Mouse (Mus musculus): ENCODE measurements around the gene Pak7. TPM values are rescaled to one million over a fixed set of nuclear protein-coding genes. Genes with fewer than 3 reads are reported as not detected.
A peak's percentile ranks its signal among the peaks of the same experiment; 100 is the strongest.
"Not testable (repeated sequence)": the region's sequence is repeated elsewhere in the genome, so short reads cannot be mapped to it uniquely, and the experiment has no call there.

The Pak7 gene
- under 1 TPM; 0.30 to 0.42 TPM for total RNA-seq (2021)
- long read RNA-seq, experiment 1: 0 reads
- long read RNA-seq, experiment 2: 0 reads

DNA sequence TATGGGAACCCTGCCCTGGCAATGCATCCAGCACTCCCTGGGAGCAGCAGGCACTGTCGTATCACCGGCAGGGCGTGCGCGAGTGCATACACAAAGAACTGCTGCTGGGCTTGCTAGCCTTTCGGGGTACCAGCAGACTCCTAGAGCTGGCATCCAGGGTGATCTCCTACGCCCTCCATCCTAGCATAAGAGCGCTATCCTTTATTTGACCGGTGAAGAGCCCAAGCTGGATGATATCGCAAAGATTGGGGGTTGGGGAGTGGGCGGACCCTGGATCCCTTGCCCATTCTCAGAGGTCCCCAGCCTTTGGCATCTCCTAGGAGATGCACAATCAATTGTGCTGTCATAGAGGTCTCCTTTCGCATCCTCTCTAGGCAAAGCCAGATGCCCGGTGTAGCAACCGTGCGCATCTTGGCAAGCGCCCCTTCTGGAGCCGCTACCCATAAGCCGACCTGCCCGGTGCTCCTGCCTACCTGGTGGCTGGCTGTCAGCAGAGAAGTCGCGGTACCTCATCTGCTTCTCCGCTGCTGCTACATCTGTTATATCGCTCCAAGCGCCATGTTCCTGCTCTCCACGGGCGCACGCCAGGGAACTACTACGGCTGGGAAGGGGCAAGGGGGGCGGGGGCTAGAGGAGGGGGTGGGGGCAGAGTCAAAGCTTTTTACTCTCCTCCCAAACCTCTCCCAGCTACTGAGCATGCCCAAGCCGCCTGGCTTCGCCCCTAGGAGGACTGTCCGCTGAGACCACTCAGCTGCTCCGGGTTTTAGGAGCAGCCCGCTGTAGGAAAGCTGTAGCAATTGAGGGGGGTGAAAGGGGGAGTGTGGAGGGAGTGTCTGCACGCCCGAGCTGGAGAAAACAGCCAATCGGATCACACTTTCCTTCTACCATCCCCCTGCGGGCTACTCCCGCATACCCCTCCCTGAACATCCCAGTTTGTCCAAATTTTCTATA lies at the start of gene Pak7:
Gene Pak7 (minus strand): TSS at position 787 of the 951 bp plus-strand sequence.
- DNase-seq: peak; percentile 23

- no peak for DNase-seq
Measured at GRCm38 (mm10) chr2:136425561-136425960, 37.8 kb upstream of the Pak7 start.

DNA sequence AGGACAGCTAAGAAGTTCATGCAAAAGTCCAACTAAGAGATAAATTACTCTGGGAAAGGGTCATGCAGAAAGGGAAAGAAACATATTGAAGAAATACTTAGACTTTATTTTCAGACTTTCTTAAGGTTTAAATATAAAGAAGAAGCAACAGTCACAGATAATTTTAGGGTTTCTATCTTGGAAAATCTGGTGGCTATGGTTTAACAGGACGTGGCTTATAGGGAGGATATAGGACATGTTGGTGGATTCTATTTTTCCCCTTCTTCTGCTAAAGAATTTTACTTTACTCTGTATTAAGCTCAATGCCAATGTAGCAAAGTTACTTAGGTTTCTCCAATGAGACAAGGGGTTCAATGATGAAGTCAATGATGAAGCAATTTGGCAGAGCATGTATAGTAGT lies 31.8 kb upstream of the Pak7 start:
- no peak for DNase-seq

DNA sequence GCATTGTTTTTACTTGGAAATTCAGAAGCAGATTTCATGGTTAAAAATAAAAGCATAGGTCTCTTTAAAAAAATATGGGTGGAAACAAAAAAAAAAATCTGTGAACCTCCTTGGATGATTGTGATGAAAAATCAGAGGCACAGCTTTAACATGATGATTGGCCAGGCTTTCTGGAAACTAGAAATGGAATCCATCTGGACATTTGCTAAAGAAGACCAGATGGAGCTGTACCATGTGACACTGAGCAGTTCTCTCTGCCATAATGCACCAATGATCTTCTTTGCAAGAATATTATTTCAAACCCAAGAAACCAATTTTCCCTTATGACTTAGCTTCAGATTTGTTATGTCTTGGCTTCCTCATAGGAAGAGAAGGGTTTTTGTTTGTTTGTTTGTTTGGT lies 28.6 kb upstream of the Pak7 start:
- no peak for DNase-seq

- no peak for DNase-seq
Measured at GRCm38 (mm10) chr2:136402587-136402986, 14.8 kb upstream of the Pak7 start.

- no peak for DNase-seq
Measured at GRCm38 (mm10) chr2:136375318-136375717, 12.4 kb downstream of the Pak7 start.

GRCm38 (mm10) chr2:136372361-136372760 lies 15.4 kb downstream of the Pak7 start:
- DNase-seq: no peak

DNA sequence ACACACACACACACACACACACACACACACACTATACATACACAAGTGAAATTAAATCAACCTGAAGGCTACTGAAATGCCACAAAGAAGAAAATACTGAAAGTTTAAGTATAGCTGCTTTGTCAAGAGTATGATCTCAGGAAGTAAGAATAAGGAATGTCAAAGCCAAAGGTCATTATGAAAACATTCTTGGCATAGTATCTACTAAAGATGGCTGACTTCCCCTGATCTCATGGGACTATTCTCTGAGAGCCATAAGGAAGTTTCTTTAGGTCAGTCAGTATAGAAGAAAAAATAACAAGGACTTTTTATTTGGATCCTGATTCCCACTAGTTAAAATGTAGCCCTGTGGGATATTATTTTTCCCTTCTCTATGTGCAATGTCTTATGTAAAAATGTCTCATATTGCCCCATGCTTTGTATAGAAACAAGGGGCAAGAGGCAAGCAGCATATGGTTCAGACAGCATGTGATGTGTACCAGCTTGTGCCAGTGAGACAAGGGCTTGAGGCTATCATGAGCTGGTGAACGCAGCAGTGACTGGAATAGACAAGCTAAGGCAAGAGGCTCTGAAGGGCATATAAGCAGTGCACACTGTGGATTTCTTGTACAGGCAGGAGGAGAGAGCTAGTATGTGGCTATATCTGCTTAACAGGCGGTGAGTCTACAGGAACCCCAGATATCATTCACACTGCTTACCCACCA lies 36.2 kb downstream of the Pak7 start:
- no peak for DNase-seq

- DNase-seq: no peak
Measured at GRCm38 (mm10) chr2:136350459-136350858, 37.3 kb downstream of the Pak7 start.

- DNase-seq: peak; percentile 39
Measured at GRCm38 (mm10) chr2:136349671-136350275, 38.0 kb downstream of the Pak7 start.

GRCm38 (mm10) chr2:136344240-136344780 lies 43.5 kb downstream of the Pak7 start:
- not testable (repeated sequence) for DNase-seq

- DNase-seq: no peak
Measured at GRCm38 (mm10) chr2:136329974-136330373, 57.8 kb downstream of the Pak7 start.

DNA sequence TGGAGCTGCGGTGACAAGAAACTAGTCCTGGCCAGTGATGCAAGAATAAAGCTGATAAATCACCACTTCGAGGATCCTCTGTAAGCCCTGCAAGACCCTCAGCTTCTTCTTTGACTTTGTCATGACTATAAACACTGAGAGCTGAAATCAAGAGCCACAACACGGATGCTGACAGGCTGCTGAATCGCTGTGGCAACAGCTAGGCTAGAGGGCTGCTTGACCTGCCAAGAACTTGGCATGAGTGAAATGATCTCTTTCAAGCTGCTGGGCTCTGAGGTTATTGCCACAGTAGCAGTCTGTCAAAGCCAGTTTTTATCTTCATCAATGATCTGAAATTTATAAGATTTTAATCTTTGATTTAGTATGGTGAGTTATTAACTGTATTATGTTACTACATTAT lies 62.1 kb downstream of the Pak7 start:
- peak; percentile 1 for DNase-seq

DNA sequence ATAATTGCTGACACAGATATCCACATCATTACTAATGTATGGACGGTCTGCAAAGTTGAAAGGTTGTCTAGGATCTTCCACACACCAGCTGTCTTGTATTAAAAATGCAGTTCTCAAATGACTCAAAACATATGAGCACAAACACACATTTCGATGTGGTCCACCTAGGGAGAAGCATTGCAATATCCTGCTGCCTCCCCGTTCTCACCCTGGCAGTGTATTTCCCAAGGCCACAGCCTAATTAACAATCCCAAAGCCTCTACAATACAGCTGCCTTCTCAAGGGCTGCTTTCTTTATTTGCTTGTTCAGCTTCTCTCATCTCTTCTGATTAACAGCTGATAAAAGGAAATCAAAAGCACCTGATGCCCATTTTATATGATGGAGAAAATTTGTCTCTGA lies 78.5 kb downstream of the Pak7 start:
- no peak for DNase-seq

DNA sequence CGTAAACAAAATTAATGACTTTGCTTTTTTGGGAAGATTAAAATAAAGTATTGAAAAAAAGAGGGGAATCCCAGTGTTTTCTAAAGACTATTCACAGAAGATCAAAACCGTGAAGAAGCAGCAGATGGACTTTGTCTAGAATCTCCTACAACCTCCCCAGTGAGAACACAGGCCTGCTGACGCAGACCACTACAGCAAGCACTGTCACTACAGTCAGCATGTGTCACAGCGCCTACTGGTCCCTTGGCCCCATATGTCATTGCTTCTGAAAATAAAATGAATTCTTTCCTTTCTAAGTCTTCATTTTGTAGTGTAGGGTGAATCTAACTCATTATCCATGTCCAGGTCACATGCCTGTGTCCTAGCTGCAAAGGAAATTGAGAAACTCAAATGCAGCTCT lies 79.0 kb downstream of the Pak7 start:
- no peak for DNase-seq

DNA sequence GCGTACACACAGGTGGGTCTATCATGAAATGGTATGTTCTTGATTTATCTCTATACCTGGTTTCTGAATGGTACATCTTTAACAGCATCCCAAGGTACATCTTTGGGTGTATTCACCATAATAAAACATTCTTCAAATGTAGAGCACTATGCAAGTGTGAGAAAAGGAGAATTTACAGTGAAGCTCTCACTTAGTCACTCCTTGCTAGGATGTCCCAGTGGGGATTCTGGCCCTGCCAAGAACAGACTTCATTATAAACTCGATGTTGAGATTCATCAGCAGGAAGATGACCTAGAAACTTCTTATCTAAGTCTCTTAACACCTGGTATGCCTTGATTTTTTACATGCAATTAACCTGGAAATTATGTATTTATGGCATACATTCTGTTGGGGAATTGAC lies 85.6 kb downstream of the Pak7 start:
- no peak for DNase-seq

- no peak for DNase-seq
Measured at GRCm38 (mm10) chr2:136301406-136301805, 86.4 kb downstream of the Pak7 start.

DNA sequence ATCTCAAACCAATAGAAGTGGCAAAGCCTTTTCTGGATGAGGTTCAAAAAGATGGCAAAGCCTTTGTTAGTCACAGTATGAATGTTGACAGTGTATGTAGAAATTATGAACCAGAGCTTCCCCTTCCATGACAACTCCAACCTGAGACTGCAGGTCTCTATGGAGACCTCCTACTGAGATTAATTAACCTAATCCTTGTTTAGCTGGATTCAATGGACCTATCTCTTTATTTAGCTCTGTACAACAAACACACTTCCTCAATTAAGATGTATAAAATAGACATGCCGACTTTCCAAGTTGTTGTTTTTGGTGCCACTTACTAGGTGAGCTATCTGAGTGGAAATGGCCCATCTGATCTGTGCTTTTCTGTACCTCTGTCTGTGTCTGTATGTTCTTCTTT lies 90.4 kb downstream of the Pak7 start:
- DNase-seq: no peak

DNA sequence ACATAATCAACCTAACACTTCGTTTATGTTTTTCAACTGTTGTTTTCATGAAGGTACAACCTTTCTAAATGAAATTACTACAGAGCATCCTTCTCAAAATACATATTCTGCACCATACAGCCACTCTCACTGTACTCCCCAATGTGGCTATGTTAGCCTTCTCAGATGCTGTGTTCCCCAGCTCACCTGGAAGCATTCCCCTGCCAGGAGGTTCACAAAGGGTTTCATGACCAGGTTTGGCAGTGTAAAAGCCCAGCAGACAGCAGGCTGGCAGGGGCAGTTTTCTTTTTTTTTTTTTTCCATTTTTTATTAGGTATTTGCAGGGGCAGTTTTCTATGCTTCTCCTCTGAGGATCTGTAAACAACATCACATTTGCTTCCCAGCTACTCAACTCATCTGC lies 105.7 kb downstream of the Pak7 start:
- DNase-seq: no peak

DNA sequence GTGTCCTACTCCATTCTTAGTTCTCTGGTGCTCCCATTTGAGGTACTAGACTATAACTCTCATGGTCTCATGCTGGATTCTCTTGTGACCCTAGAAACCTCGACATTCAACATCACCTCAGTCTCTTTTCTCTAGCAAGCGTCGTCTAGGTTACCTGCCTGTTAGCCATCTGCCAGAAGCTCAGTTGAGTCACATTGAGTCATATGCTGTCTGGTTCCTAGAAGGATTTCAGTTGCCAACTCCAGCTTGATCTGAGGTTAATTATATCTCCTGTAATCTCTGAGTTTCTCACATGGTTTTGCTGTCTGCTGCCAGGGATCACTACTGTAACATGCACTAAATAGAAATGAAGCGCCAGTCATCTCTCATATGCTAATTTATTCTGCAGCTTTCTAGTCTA lies 145.8 kb downstream of the Pak7 start:
- DNase-seq: not testable (repeated sequence)

DNA sequence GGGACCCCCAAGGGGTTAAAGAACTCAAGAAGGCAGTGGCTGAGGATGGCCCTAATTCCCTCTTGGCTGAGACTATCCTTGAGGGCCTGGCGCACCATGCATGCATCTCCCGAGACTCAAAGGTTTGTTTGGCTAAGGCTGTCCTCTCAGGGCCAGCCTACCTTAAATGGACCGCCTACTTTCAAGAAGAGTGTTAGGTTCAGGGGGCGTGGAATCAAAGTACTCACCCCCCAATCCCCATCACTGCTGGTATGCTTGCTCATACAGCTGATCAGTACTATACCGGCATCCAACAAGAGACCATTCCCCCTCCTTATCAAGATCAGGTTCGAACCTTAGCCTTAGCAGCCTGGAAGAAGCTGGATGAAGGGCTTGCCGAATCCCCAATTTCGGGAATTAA lies 156.5 kb downstream of the Pak7 start:
- no peak for DNase-seq

DNA sequence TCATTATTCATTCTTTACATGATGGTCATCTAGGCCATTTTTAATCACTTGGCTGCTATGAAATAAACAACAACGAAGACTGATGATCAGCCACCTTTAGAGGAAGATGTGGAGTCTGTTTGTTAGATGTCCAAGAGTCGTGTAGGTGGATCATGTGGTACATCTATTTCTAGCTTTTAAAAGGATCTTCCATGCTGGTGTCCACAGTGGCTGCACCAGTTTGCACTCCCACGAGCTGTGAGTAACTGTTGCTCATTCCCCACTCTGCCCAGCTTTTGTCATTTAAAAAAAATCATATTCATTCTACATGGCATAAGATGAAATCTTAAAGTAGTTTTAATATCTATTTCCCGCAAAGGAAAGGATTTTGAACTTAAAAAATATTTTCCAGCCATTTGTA lies 183.7 kb downstream of the Pak7 start:
- no peak for DNase-seq

- no peak for DNase-seq
Measured at GRCm38 (mm10) chr2:136175030-136175429, 212.7 kb downstream of the Pak7 start.

Data from adrenal gland, postnatal 10 days (tissue).